Mouse (Mus musculus) CH12.LX (cell line): ENCODE measurements at regions not wholly inside any gene's neighbourhood (a gene's known extent, or its start where the extent isn't known, plus 50 kb on each side); places are given as distances from the start of the nearest gene placed in this dataset.

Experiments
- CHD1 ChIP-seq: IDR thresholded peaks from 2 replicates; pipeline ENCODE4 v1.6.1; 2012; ENCODE audit warnings: low read depth, low read length, improper control_type of control experiment, inconsistent platforms
- ETS1 ChIP-seq: conservative IDR thresholded peaks from 2 replicates; pipeline ENCODE4 v1.6.1; 2012; ENCODE audit warnings: low read depth, mild to moderate bottlenecking, inconsistent platforms, low read length, improper control_type of control experiment, moderate library complexity
- MAFK ChIP-seq: IDR thresholded peaks from 2 replicates; pipeline ENCODE4 v1.6.1; 2011; ENCODE audit warnings: low read length, improper control_type of control experiment; ENCODE audit not compliant: insufficient replicate concordance
- POLR2A ChIP-seq: IDR thresholded peaks from 2 replicates; pipeline ENCODE4 v1.6.1; 2011; ENCODE audit warnings: low read depth, mild to moderate bottlenecking, improper control_type of control experiment, low read length
- POLR2AphosphoS2 ChIP-seq: IDR thresholded peaks from 2 replicates; pipeline ENCODE4 v1.6.1; 2011; ENCODE audit warnings: low read depth, low read length, improper control_type of control experiment
- TCF12 ChIP-seq: IDR thresholded peaks from 2 replicates; pipeline ENCODE4 v1.6.1; 2014; ENCODE audit warnings: low read depth, mild to moderate bottlenecking, inconsistent platforms, low read length, improper control_type of control experiment
- USF1 ChIP-seq: IDR thresholded peaks from 2 replicates; pipeline ENCODE4 v1.6.1; 2014; ENCODE audit warnings: low read depth, mild to moderate bottlenecking, inconsistent platforms, low read length, improper control_type of control experiment

GRCm38 (mm10) chr19:26308477-26309135, 296.2 kb upstream of the Smarca2 start:
- TF ChIP-seq POLR2AphosphoS2 (no peak), POLR2A (no peak), CHD1 (no peak), USF1 (no peak), ETS1 (no peak), MAFK (no peak), TCF12 (no peak)
